Mouse (Mus musculus) MEL (cell line): Measurements from ENCODE around the gene Desi1. TPM values are rescaled to one million over a fixed set of nuclear protein-coding genes. Genes with fewer than 3 reads are reported as not detected.

Experiments used
- DNase-seq: peaks from one replicate; pipeline ENCODE4 v3.0.0; 2011; ENCODE audit warnings: low read depth, low spot score
- H3K27ac ChIP-seq: 2 replicates; pipeline ENCODE4 v1.5.1; 2012; ENCODE audit warnings: low read depth, mild to moderate bottlenecking, control low read depth, low read length, moderate library complexity; ENCODE audit not compliant: control insufficient read depth
- H3K27me3 ChIP-seq, 2 experiments: fragments of 150-350 bp in 1 of 2; sonication (generic) in 1 of 2; 2 replicates each; pipeline ENCODE4 v1.6.1; 2012; ENCODE audit warnings: low read length in 2 of 2, mild to moderate bottlenecking in 2 of 2, improper control_type of control experiment in 1 of 2, moderate library complexity in 1 of 2; ENCODE audit not compliant: insufficient read depth in 2 of 2, control insufficient read depth in 1 of 2
- H3K36me3 ChIP-seq, 2 experiments: 2 replicates each; pipeline ENCODE4 v1.6.1; 2012 to 2014; ENCODE audit warnings: low read length in 2 of 2, improper control_type of control experiment in 1 of 2, inconsistent platforms in 1 of 2, mild to moderate bottlenecking in 1 of 2; ENCODE audit not compliant: insufficient read depth in 2 of 2, control insufficient read depth in 1 of 2
- H3K4me1 ChIP-seq, 2 experiments: fragments of 150-350 bp in 1 of 2; sonication (generic) in 1 of 2; 2 replicates each; pipeline ENCODE4 v1.6.1; 2012; ENCODE audit warnings: low read length in 2 of 2, improper control_type of control experiment in 1 of 2, mild to moderate bottlenecking in 1 of 2; ENCODE audit not compliant: insufficient read depth in 2 of 2, control insufficient read depth in 1 of 2
- H3K4me3 ChIP-seq, 2 experiments: fragments of 150-350 bp in 1 of 2; sonication (generic) in 1 of 2; 2 replicates each; pipeline ENCODE4 v1.5.1; 2012; ENCODE audit warnings: low read depth in 2 of 2, low read length in 2 of 2, mild to moderate bottlenecking in 2 of 2, moderate library complexity in 2 of 2, control low read depth in 1 of 2, improper control_type of control experiment in 1 of 2; ENCODE audit not compliant: control insufficient read depth in 1 of 2, insufficient read depth in 1 of 2
- H3K79me2 ChIP-seq: 2 replicates; pipeline ENCODE4 v1.6.1; 2012; ENCODE audit warnings: mild to moderate bottlenecking, low read length, moderate library complexity; ENCODE audit not compliant: control insufficient read depth, poor library complexity, insufficient read depth
- H3K9ac ChIP-seq: 2 replicates; pipeline ENCODE4 v1.6.1; 2012; ENCODE audit warnings: low read depth, mild to moderate bottlenecking, control low read depth, low read length, moderate library complexity; ENCODE audit not compliant: control insufficient read depth, poor library complexity, severe bottlenecking
- H3K9me3 ChIP-seq: fragments of 150-350 bp; sonication (generic); replicated peaks from 2 replicates; pipeline ENCODE4 v1.6.1; 2012; ENCODE audit warnings: mild to moderate bottlenecking, low read length, improper control_type of control experiment, moderate library complexity; ENCODE audit not compliant: insufficient read depth
- CHD1 ChIP-seq: IDR thresholded peaks from 2 replicates; pipeline ENCODE4 v1.6.1; 2012; ENCODE audit warnings: low read depth, mild to moderate bottlenecking, inconsistent platforms, low read length, improper control_type of control experiment
- CTCF ChIP-seq, 3 experiments: IDR thresholded peaks in 2 of 3; conservative IDR thresholded peaks in 1 of 3; 2 replicates each; pipeline ENCODE4 v1.5.1; 2011 to 2012; ENCODE audit warnings: low read length in 3 of 3, low read depth in 2 of 3, mild to moderate bottlenecking in 2 of 3, improper control_type of control experiment in 1 of 3, inconsistent platforms in 1 of 3, mixed read lengths in 1 of 3, moderate library complexity in 1 of 3; ENCODE audit not compliant: control insufficient read depth in 1 of 3, insufficient read depth in 1 of 3, poor library complexity in 1 of 3, severe bottlenecking in 1 of 3
- EP300 ChIP-seq, 2 experiments: IDR thresholded peaks; 2 replicates each; pipeline ENCODE4 v1.6.1; 2011; ENCODE audit warnings: improper control_type of control experiment in 2 of 2, low read length in 2 of 2, low read depth in 1 of 2, mild to moderate bottlenecking in 1 of 2
- MAX ChIP-seq: IDR thresholded peaks from 2 replicates; pipeline ENCODE4 v1.6.1; 2011; ENCODE audit warnings: low read length, improper control_type of control experiment
- MAZ ChIP-seq: IDR thresholded peaks from 2 replicates; pipeline ENCODE4 v1.6.1; 2012; ENCODE audit warnings: low read depth, mild to moderate bottlenecking, inconsistent platforms, low read length, improper control_type of control experiment
- MXI1 ChIP-seq: IDR thresholded peaks from 2 replicates; pipeline ENCODE4 v1.6.1; 2011; ENCODE audit warnings: mild to moderate bottlenecking, low read depth, low read length, improper control_type of control experiment
- MYC ChIP-seq: IDR thresholded peaks from 2 replicates; pipeline ENCODE4 v1.6.1; 2011; ENCODE audit warnings: low read depth, mild to moderate bottlenecking, low read length, improper control_type of control experiment, moderate library complexity
- NELFE ChIP-seq: IDR thresholded peaks from 2 replicates; pipeline ENCODE4 v1.6.1; 2011; ENCODE audit warnings: low read depth, low read length, improper control_type of control experiment
- NRF1 ChIP-seq: IDR thresholded peaks from 2 replicates; pipeline ENCODE4 v1.6.1; 2014; ENCODE audit warnings: low read depth, mild to moderate bottlenecking, inconsistent platforms, low read length, improper control_type of control experiment, moderate library complexity; ENCODE audit not compliant: poor library complexity, insufficient read depth, severe bottlenecking
- UBTF ChIP-seq: IDR thresholded peaks from 2 replicates; pipeline ENCODE4 v1.6.1; 2012; ENCODE audit warnings: low read depth, mild to moderate bottlenecking, inconsistent platforms, low read length, improper control_type of control experiment, moderate library complexity, borderline replicate concordance; ENCODE audit not compliant: insufficient read depth
- ZC3H11A ChIP-seq: IDR thresholded peaks from 2 replicates; pipeline ENCODE4 v1.6.1; 2012; ENCODE audit warnings: low read depth, mild to moderate bottlenecking, inconsistent platforms, low read length, improper control_type of control experiment
- ZKSCAN1 ChIP-seq: IDR thresholded peaks from 2 replicates; pipeline ENCODE4 v1.6.1; 2012; ENCODE audit warnings: low read depth, mild to moderate bottlenecking, inconsistent platforms, low read length, improper control_type of control experiment, moderate library complexity
- ZNF384 ChIP-seq: IDR thresholded peaks from 2 replicates; pipeline ENCODE4 v1.6.1; 2012; ENCODE audit warnings: low read depth, mild to moderate bottlenecking, inconsistent platforms, low read length, improper control_type of control experiment
- polyA plus RNA-seq, 2 experiments: library from polyadenylated mRNA; stranded (reverse) in 1 of 2; unstranded in 1 of 2; fragments of >175 nt in 1 of 2; fragments of >200 nt in 1 of 2; gene quantifications; 2 replicates each; pipeline versions ENCODE4 v1.2.1 to v1.2.4; 2012; ENCODE audit warnings: low replicate concordance in 2 of 2, low read depth in 1 of 2; ENCODE audit not compliant: insufficient read length in 2 of 2, insufficient read depth in 1 of 2, missing spikeins in 1 of 2
- total RNA-seq: library from RNA; depleted of rRNA; stranded (reverse); fragments of 300-350 nt; gene quantifications from 2 replicates; pipeline ENCODE4 v1.2.3, GENCODE M21; 2012

Desi1 gene
- total and polyA plus RNA-seq, 3 experiments: 26.3 to 116 TPM; not detected in 1

GRCm38 (mm10) chr15:82017461-82017860 lies 16.2 kb downstream of the Desi1 start:
- no peak overlapping the region for H3K27ac ChIP-seq
- peaks cover 8 to 26% of the 10 kb centered on the region in 2 experiments; a peak in 3 of 4 replicates for H3K4me1 ChIP-seq

GRCm38 (mm10) chr15:82016830-82017229 lies 16.8 kb downstream of the Desi1 start:
- Histone ChIP-seq H3K27ac (peak overlapping the region; percentile 59), H3K9me3 (no peaks in the 10 kb centered on the region), H3K27me3 (no peaks in the 10 kb centered on the region), H3K36me3 (peaks cover 12 to 31% of the 10 kb centered on the region in 2 experiments), H3K9ac (peak overlapping the region; percentile 84), H3K4me1 (peaks cover 8 to 26% of the 10 kb centered on the region in 2 experiments; a peak in 3 of 4 replicates), H3K79me2 (peaks cover 41% of the 10 kb centered on the region), H3K4me3 (peak overlapping the region; percentile 81 to 88)
- peak; percentile 50 for DNase-seq
- no peak for TF ChIP-seq ZC3H11A
- TF ChIP-seq UBTF: no peak
- TF ChIP-seq ZKSCAN1: no peak
- TF ChIP-seq MYC: no peak
- peak; percentile 82 for TF ChIP-seq ZNF384
- TF ChIP-seq MXI1: no peak
- no peak for TF ChIP-seq MAZ
- no peak for TF ChIP-seq MAX
- TF ChIP-seq NRF1: no peak
- peak; percentile 96 for TF ChIP-seq CHD1
- no peak for TF ChIP-seq NELFE

More at GRCm38 (mm10) chr15:82017461-82017860, 16.2 kb downstream of the Desi1 start:
- peak; percentile 53 for DNase-seq
- Histone ChIP-seq H3K9me3 (no peaks in the 10 kb centered on the region), H3K79me2 (peaks cover 40% of the 10 kb centered on the region), H3K9ac (peak overlapping the region; percentile 84), H3K27me3 (no peaks in the 10 kb centered on the region), H3K4me3 (peak overlapping the region; percentile 23 to 88), H3K36me3 (peaks cover 12 to 31% of the 10 kb centered on the region in 2 experiments)
- TF ChIP-seq CTCF (IDR thresholded peaks at IDR 0.05 in 2 of 3, conservative IDR thresholded peaks at IDR 0.05 in 1 of 3; ENCODE audit: control insufficient read depth in 1 of 3, insufficient read depth in 1 of 3, low read depth in 2 of 3, low read length in 3 of 3, poor library complexity in 1 of 3, severe bottlenecking in 1 of 3) (peak in 1 of 3 experiments; percentile 9; a peak in 1 of 6 replicates), ZNF384 (peak; percentile 5; the same call in 1 of the 2 replicates), EP300 (IDR thresholded peaks at IDR 0.05; ENCODE audit: low read depth in 1 of 2, low read length in 2 of 2) (no peak)
